Mouse (Mus musculus) neural tube, embryonic 11.5 days (tissue): ENCODE results near the gene Pdia5. TPM values are rescaled to one million over a fixed set of nuclear protein-coding genes. Genes with fewer than 3 reads are reported as not detected.

ENCODE experiments used
- ATAC-seq: fragments of 200-750 bp; cut with Nextera tagmentation; 2 replicates; pipeline ENCODE4 v1.8.0; 2017; ENCODE audit warnings: moderate number of reproducible peaks, mild to moderate bottlenecking, moderate TSS enrichment, moderate library complexity; ENCODE audit not compliant: insufficient read depth, low FRiP score, low TSS enrichment
- DNase-seq: peaks from one replicate; pipeline ENCODE4 v3.0.0-alpha.2; 2015; ENCODE audit warnings: low spot score
- H3K27ac ChIP-seq: fragments of 300-500 bp; sonication (generic); 2 replicates; pipeline ENCODE4 v1.5.1; 2014; ENCODE audit warnings: low read depth, mild to moderate bottlenecking, low read length
- H3K27me3 ChIP-seq: fragments of 300-500 bp; sonication (generic); 2 replicates; pipeline ENCODE4 v1.6.1; 2014; ENCODE audit warnings: mild to moderate bottlenecking, low read length, mixed read lengths; ENCODE audit not compliant: control insufficient read depth, insufficient read depth
- H3K36me3 ChIP-seq: fragments of 300-500 bp; sonication (generic); 2 replicates; pipeline ENCODE4 v1.6.1; 2014; ENCODE audit warnings: mild to moderate bottlenecking, low read length, moderate library complexity, mixed read lengths; ENCODE audit not compliant: control insufficient read depth, insufficient read depth
- H3K4me1 ChIP-seq: fragments of 300-500 bp; sonication (generic); 2 replicates; pipeline ENCODE4 v1.6.1; 2014; ENCODE audit warnings: low read length, mixed read lengths; ENCODE audit not compliant: control insufficient read depth, insufficient read depth
- H3K4me2 ChIP-seq: fragments of 300-500 bp; sonication (generic); 2 replicates; pipeline ENCODE4 v1.6.1; 2014; ENCODE audit warnings: low read depth, mild to moderate bottlenecking, moderate library complexity
- H3K4me3 ChIP-seq: fragments of 300-500 bp; sonication (generic); 2 replicates; pipeline ENCODE4 v1.5.1; 2014; ENCODE audit warnings: low read depth, low read length
- H3K9ac ChIP-seq: fragments of 300-500 bp; sonication (generic); 2 replicates; pipeline ENCODE4 v1.6.1; 2014; ENCODE audit warnings: mild to moderate bottlenecking, low read length
- H3K9me3 ChIP-seq: fragments of 300-500 bp; sonication (generic); 2 replicates; pipeline ENCODE4 v1.6.1; 2016; ENCODE audit warnings: low read length; ENCODE audit not compliant: control insufficient read depth
- WGBS: fragments of 180-500 bp; shearing (Covaris S2); extraction: QIAGEN DNeasy Blood & Tissue Kit; methylation state at CpG from one replicate; pipeline ENCODE4 v1.1.7; 2014; 5-methylcytosine and 5-hydroxymethylcytosine counted together
- polyA plus RNA-seq: library from polyadenylated mRNA; unstranded; fragments of >200 nt; fragmentation: Nextera tagmentation; extraction: Ambion mirVana; gene quantifications from 2 replicates; pipeline ENCODE4 v1.2.1, GENCODE M21; 2014

Gene Pdia5
- polyA plus RNA-seq, 1 experiment from 2014 or later = 14.2 TPM

GRCm38 (mm10) chr16:35489066-35489718 lies 1.5 kb downstream of the Pdia5 start:
- peaks cover 26% of the 10 kb centered on the region for H3K4me1 ChIP-seq
- ATAC-seq = no peak
- 35% methylated on average over 10 of the region's 10 CpGs for WGBS

DNA sequence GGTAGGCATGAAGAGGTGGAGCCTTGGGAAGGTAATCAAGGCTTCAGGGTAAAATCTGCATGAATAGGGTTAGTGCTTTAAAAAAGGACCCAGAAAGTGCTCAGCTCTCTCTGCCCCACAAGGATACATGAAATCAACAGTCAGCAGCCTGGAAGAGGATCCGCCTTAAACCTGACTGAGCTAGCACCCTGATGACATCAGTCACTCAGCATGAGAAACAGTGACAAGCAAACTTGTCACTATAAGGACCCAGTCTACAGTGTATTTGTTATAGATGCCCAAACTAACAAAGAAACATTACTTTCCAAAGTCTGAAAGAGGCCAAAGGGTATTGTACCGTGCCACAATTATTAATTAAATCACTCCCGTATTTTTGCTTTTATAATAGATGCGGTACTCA lies 2.9 kb downstream of the Pdia5 start:
- WGBS = 84% methylated on average over 4 of the region's 4 CpGs
- Histone ChIP-seq H3K4me1 (peaks cover 28% of the 10 kb centered on the region), H3K27me3 (no peaks in the 10 kb centered on the region), H3K36me3 (no peaks in the 10 kb centered on the region), H3K9me3 (no peaks in the 10 kb centered on the region), H3K4me2 (no peak overlapping the region), H3K27ac (no peak overlapping the region), H3K4me3 (no peak overlapping the region), H3K9ac (no peak overlapping the region)
- ATAC-seq = no peak
- DNase-seq = no peak

More at GRCm38 (mm10) chr16:35489066-35489718, 1.5 kb downstream of the Pdia5 start:
- DNase-seq = no peak
- Histone ChIP-seq H3K27ac (no peak overlapping the region), H3K36me3 (no peaks in the 10 kb centered on the region), H3K4me2 (peak overlapping the region; percentile 97), H3K27me3 (no peaks in the 10 kb centered on the region), H3K9ac (peak overlapping the region; percentile 27), H3K4me3 (peak overlapping the region; percentile 76; the same call in 1 of the 2 replicates), H3K9me3 (no peaks in the 10 kb centered on the region)

GRCm38 (mm10) chr16:35487056-35487455 lies 3.6 kb downstream of the Pdia5 start:
- peak; percentile 41 for DNase-seq
- ATAC-seq = no peak
- no peaks in the 10 kb centered on the region for H3K36me3 ChIP-seq
- whole genome bisulfite sequencing = 17% methylated on average over 4 of the region's 4 CpGs
- no peak overlapping the region for H3K4me3 ChIP-seq
- H3K4me2 ChIP-seq = no peak overlapping the region
- no peaks in the 10 kb centered on the region for H3K9me3 ChIP-seq
- H3K4me1 ChIP-seq = peaks cover 28% of the 10 kb centered on the region
- no peak overlapping the region for H3K27ac ChIP-seq
- no peaks in the 10 kb centered on the region for H3K27me3 ChIP-seq
- H3K9ac ChIP-seq = no peak overlapping the region

DNA sequence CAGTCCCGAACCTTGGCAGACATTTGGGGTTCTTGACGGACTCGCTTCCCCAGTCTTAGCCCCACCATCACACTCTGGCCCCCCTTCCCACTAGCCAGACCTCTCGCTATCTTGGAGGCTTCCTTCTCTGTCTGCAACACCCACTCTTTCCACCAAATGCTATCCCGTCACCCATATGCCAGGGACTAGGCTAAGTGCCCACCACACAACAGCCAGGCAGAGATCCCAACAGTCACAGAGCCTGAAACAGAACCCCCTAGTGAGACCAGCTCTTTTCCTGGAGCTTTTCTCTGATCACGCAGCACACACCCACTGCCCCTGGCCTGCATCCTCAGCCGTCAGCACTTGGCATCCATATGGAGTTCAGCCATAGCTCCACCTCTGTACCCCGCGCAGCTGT lies 5.0 kb downstream of the Pdia5 start:
- WGBS = 76% methylated on average over 9 of the region's 9 CpGs
- Histone ChIP-seq H3K9ac (no peak overlapping the region), H3K4me3 (no peak overlapping the region), H3K4me2 (no peak overlapping the region), H3K27ac (no peak overlapping the region; the same call in 1 of the 2 replicates), H3K27me3 (no peaks in the 10 kb centered on the region), H3K4me1 (peaks cover 28% of the 10 kb centered on the region), H3K36me3 (no peaks in the 10 kb centered on the region), H3K9me3 (no peaks in the 10 kb centered on the region)
- no peak for ATAC-seq
- no peak for DNase-seq

- ATAC-seq (no peak), DNase-seq (no peak)
- Histone ChIP-seq H3K36me3 (no peaks in the 10 kb centered on the region), H3K4me2 (no peak overlapping the region), H3K9me3 (no peaks in the 10 kb centered on the region), H3K27ac (no peak overlapping the region), H3K27me3 (no peaks in the 10 kb centered on the region), H3K4me1 (peaks cover 22% of the 10 kb centered on the region), H3K9ac (no peak overlapping the region), H3K4me3 (no peak overlapping the region)
- 58% methylated on average over 8 of the region's 8 CpGs for WGBS
Observed at GRCm38 (mm10) chr16:35484526-35485233, 6.0 kb downstream of the Pdia5 start.

- 14% methylated on average over 4 of the region's 4 CpGs for WGBS
- no peak overlapping the region for H3K9ac ChIP-seq
- H3K36me3 ChIP-seq = no peaks in the 10 kb centered on the region
- DNase-seq (no peak), ATAC-seq (no peak)
- H3K4me1 ChIP-seq = peaks cover 16% of the 10 kb centered on the region
- no peak overlapping the region for H3K4me3 ChIP-seq
- no peaks in the 10 kb centered on the region for H3K27me3 ChIP-seq
- H3K4me2 ChIP-seq = no peak overlapping the region
- H3K9me3 ChIP-seq = no peaks in the 10 kb centered on the region
- H3K27ac ChIP-seq = no peak overlapping the region
Observed at GRCm38 (mm10) chr16:35484105-35484504, 6.6 kb downstream of the Pdia5 start.

- Histone ChIP-seq H3K27ac (no peak overlapping the region), H3K4me1 (peaks cover 3% of the 10 kb centered on the region), H3K27me3 (no peaks in the 10 kb centered on the region), H3K4me2 (no peak overlapping the region), H3K9me3 (no peaks in the 10 kb centered on the region), H3K4me3 (no peak overlapping the region), H3K36me3 (no peaks in the 10 kb centered on the region), H3K9ac (no peak overlapping the region)
- WGBS = 80% methylated on average over 6 of the region's 6 CpGs
- ATAC-seq (no peak), DNase-seq (no peak)
Observed at GRCm38 (mm10) chr16:35479301-35479700, 11.4 kb downstream of the Pdia5 start.

DNA sequence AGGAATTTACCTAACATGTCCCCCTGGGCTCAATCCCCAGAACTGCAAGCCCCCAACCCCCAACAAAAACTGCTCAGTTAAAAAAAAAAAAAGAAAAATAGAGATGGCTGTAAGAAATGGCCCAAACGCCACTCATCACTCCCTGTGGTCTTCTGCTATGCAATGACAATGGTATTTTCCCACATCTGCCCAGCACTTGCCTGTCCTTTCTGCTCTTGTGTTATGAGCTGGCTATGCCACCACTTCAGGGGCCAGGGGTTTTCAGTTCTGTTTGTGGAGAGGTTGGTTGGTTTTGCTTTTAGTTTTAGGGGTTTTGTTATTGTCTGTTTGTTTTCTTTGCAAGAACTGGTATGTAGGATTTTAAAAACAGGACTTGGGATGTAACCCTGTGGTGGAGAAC lies 13.4 kb downstream of the Pdia5 start:
- H3K4me2 ChIP-seq = no peak overlapping the region
- H3K4me3 ChIP-seq = no peak overlapping the region
- H3K4me1 ChIP-seq = no peaks in the 10 kb centered on the region
- no peak overlapping the region for H3K27ac ChIP-seq
- WGBS = 46% methylated on average over 1 of the region's 1 CpGs
- no peaks in the 10 kb centered on the region for H3K27me3 ChIP-seq
- ATAC-seq (no peak), DNase-seq (no peak)
- no peaks in the 10 kb centered on the region for H3K9me3 ChIP-seq
- no peak overlapping the region for H3K9ac ChIP-seq
- H3K36me3 ChIP-seq = no peaks in the 10 kb centered on the region
